Mouse (Mus musculus): ENCODE measurements around the gene Arid1a.

GRCm38 (mm10) chr4:133729541-133730093 lies 27.0 kb downstream of the Arid1a start:
- TF ChIP-seq CTCF (conservative IDR thresholded peaks at IDR 0.05; ENCODE audit: insufficient read depth, insufficient read length, low read depth, low read length) (no peak), POLR2A (IDR thresholded peaks at IDR 0.05; ENCODE audit: low read depth, low read length) (no peak)
